Mouse (Mus musculus) small intestine, adult 10 weeks (tissue): ENCODE data around the gene Calb2. TPM values are rescaled to one million over a fixed set of nuclear protein-coding genes. Genes with fewer than 3 reads are reported as not detected.

Source experiments
- polyA plus RNA-seq: library from polyadenylated mRNA; stranded (reverse); fragments of 350-450 nt; fragmentation: Illumina TruSeq; extraction: RNeasy Lipid Tissue Mini Kit (QIAGEN cat#74804); gene quantifications from one replicate; pipeline ENCODE4 v1.2.3, GENCODE M21; 2014; ENCODE audit warnings: low replicate concordance

Gene Calb2
- polyA plus RNA-seq = 6.1 TPM

DNA sequence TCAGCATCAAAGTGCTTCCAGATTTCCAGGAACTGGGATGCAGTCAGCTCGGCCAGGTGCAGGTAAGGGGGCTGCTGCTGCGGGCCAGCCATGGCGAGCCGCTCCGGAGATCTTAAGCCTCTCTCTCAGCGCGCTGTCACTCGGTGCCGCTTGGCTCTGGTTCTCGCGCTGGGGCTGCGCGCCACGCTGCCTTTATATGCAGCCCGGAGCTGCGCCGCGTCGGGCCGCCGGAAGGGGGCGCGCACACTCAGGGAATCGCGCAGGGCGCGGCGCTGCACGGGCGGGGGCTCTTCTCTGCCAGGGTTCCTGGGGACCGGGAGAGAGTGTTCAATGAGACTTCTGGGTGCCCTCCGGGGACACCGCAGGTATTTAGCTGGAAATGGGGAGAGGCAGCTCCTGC is at the start of gene Calb2:
Gene Calb2, minus strand, starts transcription at position 165 of the 400 bp plus-strand sequence.

DNA sequence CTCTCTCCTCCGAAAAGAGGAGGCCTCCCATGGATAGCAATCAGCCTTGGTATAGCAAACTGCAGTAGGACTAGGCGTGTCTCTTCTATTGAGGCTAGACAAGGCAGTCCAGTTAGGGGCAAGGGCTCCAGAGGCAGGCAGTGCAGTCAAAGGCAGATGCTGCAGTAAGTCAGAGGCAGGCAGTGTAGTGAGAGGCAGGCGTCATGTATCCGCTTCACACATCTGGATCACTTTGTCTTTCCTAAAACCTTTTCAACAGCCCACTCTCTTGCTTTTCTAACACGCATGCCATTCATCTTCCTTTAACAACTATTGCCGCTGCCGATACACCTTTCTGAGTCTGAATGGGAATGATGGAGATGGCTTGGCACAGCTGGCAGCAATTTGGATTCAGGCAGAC is 47.4 kb upstream of the Calb2 start, which contains the start of gene Cmtr2:
Gene Cmtr2, plus strand, starts transcription at position 301 of the 400 bp plus-strand sequence.

DNA sequence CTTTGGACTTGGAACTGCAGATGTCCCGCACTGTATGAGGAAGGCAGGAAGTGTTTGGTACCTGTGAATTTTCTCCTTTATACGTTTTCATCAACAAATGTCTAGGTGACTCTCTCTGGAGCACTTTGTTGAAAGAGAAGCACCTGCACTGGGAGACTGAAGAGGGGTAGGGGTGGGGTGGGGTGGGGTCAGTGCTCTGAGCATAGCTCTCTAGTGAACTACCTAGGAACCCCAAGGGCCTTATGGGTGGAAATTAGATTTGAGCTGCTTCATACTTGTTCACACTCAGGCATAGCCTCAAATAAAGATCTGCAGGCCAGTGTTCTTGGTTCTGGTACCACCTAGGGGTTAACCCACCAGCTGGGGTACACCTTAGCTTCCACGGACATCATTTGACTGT is 65.4 kb downstream of the Calb2 start, which contains the start of gene Gm17720:
Gene Gm17720, minus strand, starts transcription at position 101 of the 400 bp plus-strand sequence.

DNA sequence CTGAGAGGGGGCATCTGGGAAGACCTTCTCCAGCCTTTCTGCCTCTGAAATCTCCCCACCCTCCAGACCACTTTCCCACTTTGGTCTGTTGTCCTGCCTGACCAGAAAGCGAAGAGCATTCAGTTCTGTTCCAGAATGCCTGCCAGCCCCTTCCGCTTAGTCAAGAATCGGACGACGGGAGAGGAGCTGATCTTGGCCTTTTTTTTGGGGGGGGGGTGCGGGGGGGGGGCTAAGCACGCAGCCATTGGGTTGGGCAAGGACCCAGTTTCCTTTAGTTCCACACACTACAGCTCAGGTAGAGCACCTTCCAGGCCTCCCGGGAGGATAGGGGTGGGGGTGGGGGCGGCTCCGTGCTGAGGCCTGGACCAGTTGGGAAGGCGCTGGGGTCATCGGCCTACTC is 67.1 kb downstream of the Calb2 start, which contains the start of gene Gm21964:
Gene Gm21964, plus strand, starts transcription at position 301 of the 400 bp plus-strand sequence.

Other genes with a start within 250 kb of the Calb2 start
- gene Marveld3, start 206.0 kb downstream of the Calb2 start, polyA plus RNA-seq = 33.7 TPM
- not detected for gene Tat, start 177.8 kb downstream of the Calb2 start, polyA plus RNA-seq
- gene Chst4, start 128.5 kb downstream of the Calb2 start, polyA plus RNA-seq = 8.7 TPM
- gene Zfp612, start 88.5 kb downstream of the Calb2 start, polyA plus RNA-seq = 8.8 TPM
- not detected for gene Gm21964, start 67.0 kb downstream of the Calb2 start, polyA plus RNA-seq
- gene Gm17720, start 65.5 kb downstream of the Calb2 start, polyA plus RNA-seq = not detected
- gene Cmtr2, start 47.5 kb upstream of the Calb2 start, polyA plus RNA-seq = 4.6 TPM
- gene Hydin, start 98.8 kb upstream of the Calb2 start, polyA plus RNA-seq = not detected